Mouse (Mus musculus) lung, postnatal 0 days (tissue): ENCODE data around the gene Ssbp3.

ENCODE experiments used
- CTCF ChIP-seq: IDR thresholded peaks from 2 replicates; pipeline ENCODE4 v1.5.1; 2016; ENCODE audit warnings: antibody characterized with exemption, mild to moderate bottlenecking
- EP300 ChIP-seq: IDR thresholded peaks from 2 replicates; pipeline ENCODE4 v1.6.1; 2016; ENCODE audit warnings: antibody characterized with exemption, mild to moderate bottlenecking, control low read depth

- TF ChIP-seq CTCF = no peak
- no peak for TF ChIP-seq EP300
These were observed 3.0 kb downstream of the Ssbp3 start for GRCm38 (mm10) chr4:106913411-106914049.
